Mouse (Mus musculus) heart, embryonic 16.5 days (tissue): ENCODE measurements around the gene Actr8. TPM values are rescaled to one million over a fixed set of nuclear protein-coding genes. Genes with fewer than 3 reads are reported as not detected.

Source experiments
- ATAC-seq: fragments of 200-750 bp; cut with Nextera tagmentation; replicated peaks from 2 replicates; pipeline ENCODE4 v1.8.0; 2017; ENCODE audit warnings: moderate number of reproducible peaks; ENCODE audit not compliant: insufficient read depth, low FRiP score; ENCODE audit errors: extremely low read depth
- H3K27ac ChIP-seq: fragments of 300-500 bp; sonication (generic); 2 replicates; pipeline ENCODE4 v1.5.1; 2014; ENCODE audit warnings: mild to moderate bottlenecking, low read length, control low read depth, moderate library complexity
- H3K27me3 ChIP-seq: fragments of 300-500 bp; sonication (generic); 2 replicates; pipeline ENCODE4 v1.6.1; 2014; ENCODE audit warnings: low read length, mixed read lengths; ENCODE audit not compliant: control insufficient read depth, insufficient read depth
- H3K36me3 ChIP-seq: fragments of 300-500 bp; sonication (generic); 2 replicates; pipeline ENCODE4 v1.6.1; 2014; ENCODE audit not compliant: control insufficient read depth, insufficient read depth
- H3K4me1 ChIP-seq: fragments of 300-500 bp; sonication (generic); 2 replicates; pipeline ENCODE4 v1.6.1; 2014; ENCODE audit warnings: low read length, mixed read lengths; ENCODE audit not compliant: control insufficient read depth, insufficient read depth
- H3K4me2 ChIP-seq: fragments of 300-500 bp; sonication (generic); 2 replicates; pipeline ENCODE4 v1.6.1; 2014; ENCODE audit warnings: low read depth, mild to moderate bottlenecking, control low read depth, low read length
- H3K4me3 ChIP-seq: fragments of 300-500 bp; sonication (generic); 2 replicates; pipeline ENCODE4 v1.5.1; 2014; ENCODE audit warnings: mild to moderate bottlenecking, control low read depth, low read length
- H3K9ac ChIP-seq: fragments of 300-500 bp; sonication (generic); 2 replicates; pipeline ENCODE4 v1.6.1; 2014; ENCODE audit warnings: low read length, control low read depth
- H3K9me3 ChIP-seq: fragments of 300-500 bp; sonication (generic); replicated peaks from 2 replicates; pipeline ENCODE4 v1.6.1; 2016; ENCODE audit warnings: low read length; ENCODE audit not compliant: control insufficient read depth
- WGBS: fragments of 180-500 bp; shearing (Covaris S2); extraction: QIAGEN DNeasy Blood & Tissue Kit; methylation state at CpG from one replicate; pipeline ENCODE4 v1.1.7; 2014; 5-methylcytosine and 5-hydroxymethylcytosine counted together
- polyA plus RNA-seq: library from polyadenylated mRNA; unstranded; fragments of >200 nt; fragmentation: Nextera tagmentation; extraction: Ambion mirVana; gene quantifications from 2 replicates; pipeline ENCODE4 v1.2.1, GENCODE M21; 2015

Actr8 gene
- polyA plus RNA-seq, 1 experiment from 2014 or later = 54.2 TPM

DNA sequence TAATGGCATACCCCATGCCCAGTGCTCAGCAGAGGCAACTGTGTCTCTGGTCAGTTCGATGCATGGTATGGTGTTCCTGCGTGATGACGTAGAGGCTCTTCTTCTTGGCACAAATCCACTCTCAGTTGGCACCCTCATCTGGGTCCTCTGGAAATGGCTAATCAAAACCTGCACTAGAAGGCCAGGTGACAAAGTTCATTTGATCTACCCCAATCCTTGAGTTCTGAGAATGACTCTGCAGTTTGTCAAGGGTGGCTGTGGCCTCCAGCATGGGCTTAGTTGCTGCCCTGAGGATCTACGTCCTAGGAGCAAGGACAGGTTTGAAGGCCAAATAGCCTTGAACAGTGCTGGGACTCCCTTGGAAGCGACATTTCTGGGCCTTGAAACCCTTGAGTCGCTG is 40.7 kb downstream of the Actr8 start:
- no peaks in the 10 kb centered on the region for H3K36me3 ChIP-seq
- H3K9ac ChIP-seq = no peak overlapping the region
- no peak overlapping the region for H3K4me3 ChIP-seq
- no peaks in the 10 kb centered on the region for H3K27me3 ChIP-seq
- no peak overlapping the region for H3K27ac ChIP-seq
- 88% methylated on average over 6 of the region's 6 CpGs for WGBS
- no peak overlapping the region for H3K4me2 ChIP-seq
- ATAC-seq = no peak
- H3K9me3 ChIP-seq = no peaks in the 10 kb centered on the region
- H3K4me1 ChIP-seq = no peaks in the 10 kb centered on the region

DNA sequence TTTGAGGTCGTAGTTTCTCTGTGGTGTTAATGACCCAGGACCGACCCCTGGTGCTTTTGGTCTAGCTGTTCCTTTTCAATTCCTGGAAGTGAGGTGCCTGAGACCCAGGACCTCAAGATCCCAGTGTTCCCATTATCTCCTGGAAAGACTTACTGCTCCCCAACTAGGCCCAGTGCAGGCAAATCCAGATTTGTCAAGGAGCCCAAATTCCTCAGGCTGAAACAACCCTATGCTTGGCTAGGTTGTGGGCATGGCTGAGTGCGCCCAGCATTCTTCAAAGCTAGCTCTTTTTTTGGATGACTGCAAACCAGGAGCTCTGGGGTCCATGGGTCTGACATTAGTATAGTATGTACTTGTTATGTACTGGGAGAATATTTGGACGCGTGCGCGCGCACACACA is 41.2 kb downstream of the Actr8 start:
- WGBS = 86% methylated on average over 8 of the region's 8 CpGs
- no peak overlapping the region for H3K27ac ChIP-seq
- H3K4me1 ChIP-seq = no peaks in the 10 kb centered on the region
- no peaks in the 10 kb centered on the region for H3K27me3 ChIP-seq
- no peak overlapping the region for H3K9ac ChIP-seq
- no peak overlapping the region for H3K4me2 ChIP-seq
- H3K9me3 ChIP-seq = no peaks in the 10 kb centered on the region
- no peak for ATAC-seq
- H3K4me3 ChIP-seq = no peak overlapping the region
- no peaks in the 10 kb centered on the region for H3K36me3 ChIP-seq

DNA sequence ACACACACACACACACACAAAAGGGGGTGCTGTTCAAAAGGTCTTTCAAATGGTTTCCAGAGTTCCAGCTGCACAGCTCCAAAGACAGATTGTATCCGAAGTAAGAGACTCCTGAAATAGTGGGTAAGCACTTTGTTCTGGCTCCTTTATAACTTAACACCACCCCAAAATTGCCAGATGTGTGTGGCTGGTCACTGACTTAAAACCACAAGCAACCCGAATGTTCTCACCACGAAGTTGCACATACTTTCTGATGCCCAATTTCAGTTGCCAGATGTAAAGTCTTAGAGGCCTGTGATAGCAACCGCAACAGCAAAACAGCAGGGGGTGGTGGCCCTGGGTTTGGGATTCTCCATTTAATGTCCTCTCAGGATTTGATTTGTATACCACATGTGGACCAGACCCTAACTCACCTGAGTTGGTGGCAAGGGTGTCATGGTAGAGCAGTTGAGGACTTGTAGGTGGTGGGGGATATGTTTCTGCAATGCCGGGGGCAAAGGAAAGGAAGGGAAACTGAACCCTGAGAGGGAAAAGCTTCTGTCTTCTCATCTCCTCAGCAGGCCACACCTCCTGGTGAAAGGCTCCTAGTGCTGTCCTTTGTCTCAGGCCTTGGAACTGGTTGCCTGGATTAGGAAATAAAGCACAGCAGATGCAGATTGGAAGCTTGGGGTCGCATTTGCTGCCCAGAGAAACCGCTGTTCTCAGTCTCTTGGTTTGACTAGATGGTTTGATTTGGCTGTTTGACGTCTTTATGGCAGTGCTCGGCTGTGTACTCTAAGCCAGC is 41.8 kb downstream of the Actr8 start:
- Histone ChIP-seq H3K27ac (0 out of 2 replicates have a peak overlapping the region, but pooled peaks have one; percentile 15), H3K4me2 (no peak overlapping the region), H3K9ac (no peak overlapping the region), H3K4me3 (no peak overlapping the region), H3K9me3 (no peaks in the 10 kb centered on the region), H3K4me1 (no peaks in the 10 kb centered on the region), H3K36me3 (no peaks in the 10 kb centered on the region), H3K27me3 (no peaks in the 10 kb centered on the region)
- WGBS = 58% methylated on average over 9 of the region's 9 CpGs
- ATAC-seq = no peak

DNA sequence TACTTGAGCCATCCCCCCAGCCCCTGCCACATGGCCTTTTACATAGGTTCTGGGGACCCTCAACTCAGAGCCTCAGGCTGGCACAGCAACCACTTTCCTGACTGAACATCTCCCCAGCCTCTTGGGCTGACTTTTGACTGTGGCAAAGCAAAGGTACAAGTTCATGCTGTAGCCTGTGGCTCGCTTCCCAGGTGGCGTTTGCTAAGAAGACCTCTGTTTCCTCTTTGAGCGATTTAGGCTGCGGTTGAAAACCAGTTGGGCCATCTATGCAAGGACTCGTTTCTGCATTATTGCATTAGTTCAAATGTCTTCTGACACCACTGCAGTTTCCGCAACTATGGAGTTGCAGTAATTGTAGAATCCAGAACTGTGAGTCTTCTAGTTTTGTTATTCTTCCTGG is 44.3 kb downstream of the Actr8 start:
- 86% methylated on average over 6 of the region's 6 CpGs for WGBS
- no peaks in the 10 kb centered on the region for H3K9me3 ChIP-seq
- H3K36me3 ChIP-seq = no peaks in the 10 kb centered on the region
- no peaks in the 10 kb centered on the region for H3K4me1 ChIP-seq
- H3K9ac ChIP-seq = no peak overlapping the region
- H3K4me3 ChIP-seq = no peak overlapping the region
- H3K4me2 ChIP-seq = no peak overlapping the region
- H3K27ac ChIP-seq = no peak overlapping the region; the same call in 1 of the 2 replicates
- no peak for ATAC-seq
- no peaks in the 10 kb centered on the region for H3K27me3 ChIP-seq

DNA sequence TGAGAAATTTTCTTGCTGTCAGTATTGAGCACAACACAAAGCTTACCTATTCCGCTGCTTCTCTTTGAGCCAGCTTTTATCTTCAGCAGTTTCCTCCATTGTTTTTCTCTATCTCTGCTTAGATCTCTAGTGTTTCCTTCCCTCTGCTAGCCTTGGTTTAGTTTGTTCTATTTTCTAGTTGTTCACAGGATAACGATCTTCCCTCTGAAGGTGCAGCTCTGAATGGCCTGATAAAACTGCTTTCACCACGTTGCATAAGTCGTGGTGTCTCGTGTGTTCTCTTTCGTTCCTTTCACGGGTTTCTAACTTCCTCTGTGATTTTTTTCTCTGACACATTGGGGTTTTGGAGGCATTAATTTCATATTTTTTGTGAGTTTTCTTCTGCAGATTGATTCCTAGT is 46.2 kb downstream of the Actr8 start:
- no peak overlapping the region for H3K4me3 ChIP-seq
- 37% methylated on average over 7 of the region's 7 CpGs for WGBS
- no peak for ATAC-seq
- H3K27me3 ChIP-seq = no peaks in the 10 kb centered on the region
- H3K4me1 ChIP-seq = no peaks in the 10 kb centered on the region
- H3K9me3 ChIP-seq = no peaks in the 10 kb centered on the region
- no peak overlapping the region for H3K4me2 ChIP-seq
- H3K27ac ChIP-seq = no peak overlapping the region
- no peak overlapping the region for H3K9ac ChIP-seq
- H3K36me3 ChIP-seq = no peaks in the 10 kb centered on the region

DNA sequence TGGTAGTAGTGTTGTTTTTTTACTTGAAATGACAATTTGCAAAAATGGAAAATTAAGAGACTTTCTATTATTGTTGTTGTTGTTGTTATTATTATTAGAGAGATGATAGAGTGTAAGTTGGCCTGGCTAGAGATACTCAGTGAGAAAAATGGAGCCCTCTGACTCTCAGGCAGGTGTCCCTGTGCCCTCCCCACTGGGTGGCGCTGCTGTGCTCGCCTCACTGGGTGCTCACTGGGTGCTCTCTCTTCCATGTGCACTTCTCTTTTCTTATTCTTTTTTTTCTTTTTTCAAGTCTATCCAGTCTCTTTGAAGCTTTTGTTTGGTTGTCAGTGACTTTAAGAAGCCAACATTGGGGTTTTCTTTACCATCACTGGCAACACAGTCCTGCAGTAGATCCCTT is 49.2 kb downstream of the Actr8 start:
- Histone ChIP-seq H3K9me3 (no peaks in the 10 kb centered on the region), H3K4me1 (no peaks in the 10 kb centered on the region), H3K27ac (no peak overlapping the region), H3K27me3 (no peaks in the 10 kb centered on the region), H3K4me2 (no peak overlapping the region), H3K9ac (no peak overlapping the region), H3K36me3 (no peaks in the 10 kb centered on the region), H3K4me3 (no peak overlapping the region)
- 48% methylated on average over 2 of the region's 2 CpGs for WGBS
- no peak for ATAC-seq

DNA sequence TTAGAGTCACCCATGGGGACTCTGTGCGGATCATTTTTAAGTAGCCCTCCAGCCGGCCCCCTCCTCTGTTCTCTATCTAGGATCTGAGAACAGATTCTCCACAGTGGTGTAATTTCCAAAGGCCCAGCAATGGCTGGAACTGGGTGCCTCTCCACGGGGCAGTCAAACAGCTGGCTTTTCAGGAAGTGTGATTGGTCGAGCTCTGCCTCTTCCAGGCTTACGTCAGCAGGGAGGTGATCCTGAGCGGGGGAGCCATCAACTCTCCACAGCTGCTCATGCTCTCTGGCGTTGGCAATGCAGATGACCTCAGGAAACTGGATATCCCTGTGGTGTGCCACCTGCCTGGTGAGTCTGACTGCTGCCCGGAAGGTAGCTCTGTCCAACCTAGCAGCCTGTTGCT is 55.3 kb downstream of the Actr8 start:
- Histone ChIP-seq H3K4me2 (no peak overlapping the region), H3K36me3 (no peaks in the 10 kb centered on the region), H3K9me3 (no peaks in the 10 kb centered on the region), H3K4me1 (no peaks in the 10 kb centered on the region), H3K27ac (no peak overlapping the region), H3K27me3 (no peaks in the 10 kb centered on the region), H3K4me3 (no peak overlapping the region), H3K9ac (no peak overlapping the region)
- 61% methylated on average over 8 of the region's 8 CpGs for WGBS
- ATAC-seq = no peak

DNA sequence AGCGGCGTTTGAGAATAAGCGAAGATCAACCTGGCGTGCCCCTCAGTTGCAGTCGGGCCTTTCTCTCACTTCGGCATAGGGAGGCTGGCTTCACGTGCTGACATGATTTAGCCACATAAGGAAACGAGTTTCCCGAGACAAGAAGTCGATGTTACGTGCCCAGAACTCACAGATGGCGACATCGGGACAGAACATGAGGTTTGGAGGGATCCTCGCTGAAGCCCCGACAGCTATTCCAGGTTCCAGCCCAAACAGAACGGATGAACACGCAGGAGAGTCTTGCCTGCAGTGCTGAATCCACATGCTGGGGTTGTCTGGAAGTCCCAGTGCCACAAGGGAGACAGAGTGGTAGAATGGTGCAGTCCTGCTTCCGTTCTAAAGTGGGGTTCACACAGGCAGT is 60.3 kb downstream of the Actr8 start:
- Histone ChIP-seq H3K4me3 (no peak overlapping the region), H3K27ac (no peak overlapping the region), H3K4me2 (no peak overlapping the region), H3K27me3 (no peaks in the 10 kb centered on the region), H3K36me3 (no peaks in the 10 kb centered on the region), H3K9me3 (no peaks in the 10 kb centered on the region), H3K4me1 (no peaks in the 10 kb centered on the region), H3K9ac (no peak overlapping the region)
- ATAC-seq = no peak
- WGBS = 90% methylated on average over 18 of the region's 18 CpGs

DNA sequence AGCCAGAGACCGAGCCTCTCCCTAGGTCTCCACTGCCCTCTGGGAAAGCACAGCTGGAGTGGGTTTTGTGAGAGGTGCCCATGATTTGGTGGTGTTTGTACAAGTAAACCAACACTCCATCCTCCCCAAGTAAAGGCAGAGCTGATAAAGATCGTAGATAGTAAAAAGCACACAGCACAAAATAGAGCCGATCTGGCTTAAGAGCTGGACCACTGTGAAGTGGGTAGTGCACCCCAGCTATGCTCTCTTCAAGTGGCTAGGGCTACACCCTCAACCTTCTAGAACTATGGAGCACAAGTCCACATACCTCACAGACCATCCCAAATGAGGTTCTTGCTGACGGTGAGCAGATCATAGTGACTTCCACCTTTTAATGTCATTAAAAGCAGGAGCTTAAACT is 61.3 kb downstream of the Actr8 start:
- Histone ChIP-seq H3K36me3 (no peaks in the 10 kb centered on the region), H3K4me3 (no peak overlapping the region), H3K9ac (no peak overlapping the region), H3K27ac (no peak overlapping the region), H3K27me3 (no peaks in the 10 kb centered on the region), H3K9me3 (no peaks in the 10 kb centered on the region), H3K4me2 (no peak overlapping the region), H3K4me1 (no peaks in the 10 kb centered on the region)
- WGBS = 64% methylated on average over 4 of the region's 4 CpGs
- no peak for ATAC-seq
